Mouse (Mus musculus) forebrain, embryonic 15.5 days (tissue): ENCODE results near the gene Hdc. TPM values are rescaled to one million over a fixed set of nuclear protein-coding genes. Genes with fewer than 3 reads are reported as not detected.

ENCODE experiments used
- ATAC-seq: fragments of 200-750 bp; cut with Nextera tagmentation; replicated peaks from 2 replicates; pipeline ENCODE4 v1.8.0; 2017; ENCODE audit warnings: mild to moderate bottlenecking, moderate TSS enrichment, moderate library complexity
- H3K27ac ChIP-seq: fragments of 300-500 bp; sonication (generic); replicated peaks from 2 replicates; pipeline ENCODE4 v1.5.1; 2015; ENCODE audit warnings: mild to moderate bottlenecking, inconsistent platforms
- H3K27me3 ChIP-seq: fragments of 300-500 bp; sonication (generic); 2 replicates; pipeline ENCODE4 v1.6.1; 2015; ENCODE audit warnings: inconsistent platforms
- H3K36me3 ChIP-seq: fragments of 300-500 bp; sonication (generic); 2 replicates; pipeline ENCODE4 v1.6.1; 2015; ENCODE audit warnings: mild to moderate bottlenecking, inconsistent platforms
- H3K4me1 ChIP-seq: fragments of 300-500 bp; sonication (generic); 2 replicates; pipeline ENCODE4 v1.6.1; 2015; ENCODE audit warnings: inconsistent platforms
- H3K4me2 ChIP-seq: fragments of 300-500 bp; sonication (generic); replicated peaks from 2 replicates; pipeline ENCODE4 v1.6.1; 2015; ENCODE audit warnings: mild to moderate bottlenecking, inconsistent platforms
- H3K4me3 ChIP-seq: fragments of 300-500 bp; sonication (generic); 2 replicates; pipeline ENCODE4 v1.5.1; 2015; ENCODE audit warnings: mild to moderate bottlenecking, inconsistent platforms
- H3K9ac ChIP-seq: fragments of 300-500 bp; sonication (generic); replicated peaks from 2 replicates; pipeline ENCODE4 v1.6.1; 2015; ENCODE audit warnings: mild to moderate bottlenecking, inconsistent platforms
- H3K9me3 ChIP-seq: fragments of 300-500 bp; sonication (generic); 2 replicates; pipeline ENCODE4 v1.6.1; 2016; ENCODE audit warnings: inconsistent platforms
- WGBS: fragments of 180-500 bp; shearing (Covaris S2); methylation state at CpG from one replicate; pipeline ENCODE4 v1.1.7; 2015; ENCODE audit warnings: mixed read lengths; 5-methylcytosine and 5-hydroxymethylcytosine counted together
- polyA plus RNA-seq: library from polyadenylated mRNA; unstranded; fragments of >200 nt; fragmentation: Nextera tagmentation; extraction: Ambion mirVana; gene quantifications from 2 replicates; pipeline ENCODE4 v1.2.1, GENCODE M21; 2015

The Hdc gene
- polyA plus RNA-seq, 1 experiment from 2014 or later: 2.4 TPM

- no peak overlapping the region for H3K9ac ChIP-seq
These were observed 46.9 kb downstream of the Hdc start for GRCm38 (mm10) chr2:126572163-126572562.

GRCm38 (mm10) chr2:126563411-126564105, 55.5 kb downstream of the Hdc start:
- H3K36me3 ChIP-seq: no peaks in the 10 kb centered on the region
- no peak overlapping the region for H3K4me3 ChIP-seq
- no peak overlapping the region for H3K9ac ChIP-seq
- H3K9me3 ChIP-seq: no peaks in the 10 kb centered on the region
- H3K4me2 ChIP-seq: no peak overlapping the region
- H3K27me3 ChIP-seq: no peaks in the 10 kb centered on the region
- peak; percentile 85 for ATAC-seq
- H3K27ac ChIP-seq: no peak overlapping the region
- peaks cover 8% of the 10 kb centered on the region for H3K4me1 ChIP-seq
- WGBS: 47% methylated on average over 17 of the region's 17 CpGs

More at GRCm38 (mm10) chr2:126572163-126572562, 46.9 kb downstream of the Hdc start:
- Histone ChIP-seq H3K4me1 (no peaks in the 10 kb centered on the region), H3K27ac (no peak overlapping the region), H3K36me3 (no peaks in the 10 kb centered on the region), H3K9me3 (no peaks in the 10 kb centered on the region), H3K4me3 (no peak overlapping the region), H3K4me2 (no peak overlapping the region), H3K27me3 (no peaks in the 10 kb centered on the region)
- WGBS: 88% methylated on average over 1 of the region's 1 CpGs
- no peak for ATAC-seq

- WGBS: 100% methylated on average over 1 of the region's 1 CpGs
- H3K9me3 ChIP-seq: no peaks in the 10 kb centered on the region
- ATAC-seq: no peak
- peaks cover 8% of the 10 kb centered on the region for H3K4me1 ChIP-seq
- no peak overlapping the region for H3K27ac ChIP-seq
- H3K9ac ChIP-seq: no peak overlapping the region
- H3K36me3 ChIP-seq: no peaks in the 10 kb centered on the region
- H3K27me3 ChIP-seq: no peaks in the 10 kb centered on the region
- H3K4me2 ChIP-seq: no peak overlapping the region
- H3K4me3 ChIP-seq: no peak overlapping the region
These were observed 59.0 kb downstream of the Hdc start for GRCm38 (mm10) chr2:126560094-126560493.

GRCm38 (mm10) chr2:126555533-126555932, 63.6 kb downstream of the Hdc start:
- Histone ChIP-seq H3K9me3 (no peaks in the 10 kb centered on the region), H3K4me1 (peaks cover 11% of the 10 kb centered on the region), H3K27ac (no peak overlapping the region), H3K4me2 (no peak overlapping the region), H3K4me3 (no peak overlapping the region), H3K36me3 (no peaks in the 10 kb centered on the region), H3K9ac (no peak overlapping the region), H3K27me3 (peaks cover 31% of the 10 kb centered on the region)
- no peak for ATAC-seq
- 79% methylated on average over 5 of the region's 5 CpGs for WGBS

- Histone ChIP-seq H3K4me3 (peak overlapping the region; percentile 71), H3K27ac (no peak overlapping the region), H3K9me3 (no peaks in the 10 kb centered on the region), H3K27me3 (peaks cover 31% of the 10 kb centered on the region), H3K9ac (peak overlapping the region; percentile 54), H3K4me1 (peaks cover 11% of the 10 kb centered on the region), H3K36me3 (no peaks in the 10 kb centered on the region), H3K4me2 (peak overlapping the region; percentile 96)
- WGBS: under 1% methylated on average over 26 of the region's 26 CpGs
- peak; percentile 73 for ATAC-seq
These were observed 65.8 kb downstream of the Hdc start for GRCm38 (mm10) chr2:126553291-126553639.

- no peaks in the 10 kb centered on the region for H3K36me3 ChIP-seq
- no peak within 1 kb of the TSS for H3K27ac ChIP-seq
- peaks cover 11% of the 10 kb centered on the region for H3K4me1 ChIP-seq
- peak; percentile 89 for ATAC-seq
- WGBS: under 1% methylated on average over 61 of the region's 61 CpGs
- H3K27me3 ChIP-seq: peaks cover 31% of the 10 kb centered on the region
- H3K9ac ChIP-seq: peak within 1 kb of the TSS; percentile 54
- no peaks in the 10 kb centered on the region for H3K9me3 ChIP-seq
- peak within 1 kb of the TSS; percentile 96 for H3K4me2 ChIP-seq
- peak within 1 kb of the TSS; percentile 71 for H3K4me3 ChIP-seq
These were observed 66.5 kb downstream of the Hdc start, which contains the start of gene Slc27a2 for GRCm38 (mm10) chr2:126552357-126553290. Slc27a2 (plus strand) TSS chr2:126552407.

- H3K4me1 ChIP-seq: peaks cover 11% of the 10 kb centered on the region
- no peaks in the 10 kb centered on the region for H3K9me3 ChIP-seq
- 21% methylated on average over 5 of the region's 5 CpGs for whole genome bisulfite sequencing
- no peak overlapping the region for H3K9ac ChIP-seq
- no peak for ATAC-seq
- H3K36me3 ChIP-seq: no peaks in the 10 kb centered on the region
- peaks cover 31% of the 10 kb centered on the region for H3K27me3 ChIP-seq
- peak overlapping the region; percentile 71; the same call in 1 of the 2 replicates for H3K4me3 ChIP-seq
- H3K27ac ChIP-seq: no peak overlapping the region
- H3K4me2 ChIP-seq: peak overlapping the region; percentile 96; the same call in 1 of the 2 replicates
These were observed 67.2 kb downstream of the Hdc start for GRCm38 (mm10) chr2:126551896-126552295.

- Histone ChIP-seq H3K27ac (no peak overlapping the region), H3K4me3 (no peak overlapping the region), H3K4me1 (peaks cover 11% of the 10 kb centered on the region), H3K27me3 (peaks cover 31% of the 10 kb centered on the region), H3K36me3 (no peaks in the 10 kb centered on the region), H3K9me3 (no peaks in the 10 kb centered on the region), H3K4me2 (no peak overlapping the region), H3K9ac (no peak overlapping the region)
- WGBS: 71% methylated on average over 8 of the region's 8 CpGs
- ATAC-seq: no peak
These were observed 67.7 kb downstream of the Hdc start for GRCm38 (mm10) chr2:126551244-126551890.

- no peak for ATAC-seq
- H3K9me3 ChIP-seq: no peaks in the 10 kb centered on the region
- H3K4me1 ChIP-seq: peaks cover 11% of the 10 kb centered on the region
- WGBS: 86% methylated on average over 7 of the region's 7 CpGs
- H3K36me3 ChIP-seq: no peaks in the 10 kb centered on the region
- no peak overlapping the region for H3K4me3 ChIP-seq
- no peak overlapping the region for H3K9ac ChIP-seq
- no peak overlapping the region for H3K27ac ChIP-seq
- H3K27me3 ChIP-seq: peaks cover 29% of the 10 kb centered on the region
- H3K4me2 ChIP-seq: no peak overlapping the region
These were observed 69.4 kb downstream of the Hdc start for GRCm38 (mm10) chr2:126549681-126550080.

- H3K4me3 ChIP-seq: no peak overlapping the region
- WGBS: 90% methylated on average over 3 of the region's 3 CpGs
- H3K27me3 ChIP-seq: peaks cover 7% of the 10 kb centered on the region; the same call in 1 of the 2 replicates
- H3K9me3 ChIP-seq: no peaks in the 10 kb centered on the region
- H3K36me3 ChIP-seq: no peaks in the 10 kb centered on the region
- no peak for ATAC-seq
- H3K4me1 ChIP-seq: no peaks in the 10 kb centered on the region
- no peak overlapping the region for H3K4me2 ChIP-seq
- H3K27ac ChIP-seq: no peak overlapping the region
- no peak overlapping the region for H3K9ac ChIP-seq
These were observed 72.7 kb downstream of the Hdc start for GRCm38 (mm10) chr2:126546392-126546791.

- no peak overlapping the region for H3K9ac ChIP-seq
- H3K4me3 ChIP-seq: no peak overlapping the region
- WGBS: 72% methylated on average over 5 of the region's 5 CpGs
- H3K9me3 ChIP-seq: no peaks in the 10 kb centered on the region
- no peak for ATAC-seq
- no peak overlapping the region for H3K4me2 ChIP-seq
- no peak overlapping the region for H3K27ac ChIP-seq
- no peaks in the 10 kb centered on the region for H3K27me3 ChIP-seq
- H3K36me3 ChIP-seq: no peaks in the 10 kb centered on the region
- H3K4me1 ChIP-seq: no peaks in the 10 kb centered on the region
These were observed 73.8 kb downstream of the Hdc start for GRCm38 (mm10) chr2:126545297-126545696.
